21 mouse cellular contexts compared by ENCODE assay signal in genomic region chr7:16070846-16071245, GRCm38 (mm10). TPM values are rescaled to one million over a fixed set of nuclear protein-coding genes. Genes with fewer than 3 reads are reported as not detected.
"Had no signal": no experiment of that assay in that cellular context is flagged by ENCODE, and none has a peak within 500 bp of the region (broad histone marks: within the 10 kb centered on the region; RNA-seq: fewer than 3 reads in every experiment).

No protein-coding gene starts in this region.

- H3K27ac ChIP-seq: kidney, embryonic 15.5 days; left cerebral cortex, adult 2 months; liver, embryonic 13.5 days; midbrain, embryonic 10.5 days; midbrain, embryonic 13.5 days; stomach, postnatal 0 days had no signal

- H3K9ac ChIP-seq: kidney, embryonic 15.5 days; liver, embryonic 13.5 days; midbrain, embryonic 13.5 days had no signal

- H3K4me1 ChIP-seq: kidney, embryonic 15.5 days; liver, embryonic 13.5 days; midbrain, embryonic 10.5 days; midbrain, embryonic 13.5 days had no signal

- H3K36me3 ChIP-seq: kidney, embryonic 15.5 days; liver, embryonic 13.5 days; midbrain, embryonic 10.5 days; midbrain, embryonic 13.5 days had no signal

- ATAC-seq: midbrain, embryonic 13.5 days; midbrain, embryonic 16.5 days had no signal

- H3K9me3 ChIP-seq: kidney, embryonic 15.5 days; liver, embryonic 13.5 days; megakaryocyte, embryonic 14.5 days; midbrain, embryonic 10.5 days; midbrain, embryonic 13.5 days had no signal

- DNase-seq: kidney, adult 11 months; kidney, adult 8-10 months; layer of hippocampus, postnatal 36 days; liver, embryonic 13.5 days; lung, adult 2 months; lung, postnatal 36 days; right cerebral cortex, postnatal 14 days; right cerebral cortex, postnatal 4 days; thymus, adult 2 months; thymus, postnatal 14 days; thymus, postnatal 4 days had no signal

- H3K4me3 ChIP-seq: kidney, embryonic 15.5 days; left cerebral cortex, adult 2 months; liver, embryonic 13.5 days; megakaryocyte, embryonic 14.5 days; midbrain, embryonic 10.5 days; midbrain, embryonic 13.5 days had no signal

- H3K27me3 ChIP-seq: kidney, embryonic 15.5 days; megakaryocyte, embryonic 14.5 days had no signal

RNA-seq across cellular contexts. Expression of gene Zfp541, which starts 9.2 kb away (rescaled TPM):
- total RNA-seq: liver, adult 2 months had no signal
- polyA plus RNA-seq: kidney, embryonic 15.5 days; limb, embryonic 11.5 days; liver, embryonic 13.5 days; liver, embryonic 16.5 days; midbrain, embryonic 10.5 days; midbrain, embryonic 13.5 days had no signal

RNA-seq across cellular contexts. Expression of gene Slc8a2, which starts 58.8 kb away (rescaled TPM):
- total RNA-seq: liver, adult 2 months had no signal
- polyA plus RNA-seq: liver, embryonic 13.5 days had no signal
